Mouse (Mus musculus): ENCODE data around the gene Slc2a6.

Gene Slc2a6

DNA sequence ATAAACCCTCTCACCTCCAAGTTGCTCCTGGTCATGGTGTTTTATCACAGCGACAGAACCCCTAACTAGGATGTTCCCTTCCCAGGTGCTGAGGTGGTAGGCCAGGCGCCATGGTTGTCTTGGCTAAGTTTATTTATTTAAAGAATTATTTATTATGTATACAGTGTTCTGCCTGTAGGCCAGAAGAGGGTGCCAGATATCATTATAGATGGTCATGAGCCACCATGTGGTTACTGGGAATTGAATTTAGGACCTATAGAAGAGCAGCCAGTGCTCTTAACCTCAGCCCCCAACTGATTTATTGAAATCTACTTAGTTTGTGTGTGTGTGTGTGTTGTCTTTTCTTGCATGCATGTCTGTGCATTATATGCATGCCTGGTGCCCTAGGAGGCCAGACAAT lies 4.6 kb upstream of the Slc2a6 start:
- no peak for DNase-seq (ENCODE audit: low spot score)

DNA sequence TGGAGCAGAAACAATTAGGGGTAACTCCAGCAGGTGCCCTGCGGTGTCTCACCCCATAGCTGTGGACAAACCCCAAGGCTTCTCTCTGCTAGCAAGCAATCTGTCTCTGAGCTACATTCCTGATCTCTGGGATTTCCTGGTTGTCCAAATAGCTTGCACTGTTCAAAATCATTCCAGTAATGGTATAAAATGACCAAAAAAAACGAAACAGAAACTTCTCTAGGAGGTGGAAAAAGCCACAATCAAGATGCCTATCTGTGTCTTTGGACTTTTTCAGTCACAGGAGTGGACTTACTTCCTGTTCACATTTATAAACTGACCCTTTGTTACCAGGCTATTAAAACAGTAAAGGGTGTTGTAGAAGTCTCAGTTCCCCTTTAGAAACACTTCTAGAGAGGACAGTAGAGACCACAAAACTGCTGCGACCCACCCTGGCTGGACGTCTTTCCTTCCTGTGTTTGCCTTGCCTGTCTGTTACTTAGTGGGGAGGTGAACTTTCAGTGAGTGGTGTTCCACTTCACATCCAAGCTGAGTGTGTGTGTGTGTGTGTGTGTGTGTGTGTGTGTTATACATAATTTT lies 728 bp upstream of the Slc2a6 start:
- no peak for DNase-seq (ENCODE audit: low spot score)

DNA sequence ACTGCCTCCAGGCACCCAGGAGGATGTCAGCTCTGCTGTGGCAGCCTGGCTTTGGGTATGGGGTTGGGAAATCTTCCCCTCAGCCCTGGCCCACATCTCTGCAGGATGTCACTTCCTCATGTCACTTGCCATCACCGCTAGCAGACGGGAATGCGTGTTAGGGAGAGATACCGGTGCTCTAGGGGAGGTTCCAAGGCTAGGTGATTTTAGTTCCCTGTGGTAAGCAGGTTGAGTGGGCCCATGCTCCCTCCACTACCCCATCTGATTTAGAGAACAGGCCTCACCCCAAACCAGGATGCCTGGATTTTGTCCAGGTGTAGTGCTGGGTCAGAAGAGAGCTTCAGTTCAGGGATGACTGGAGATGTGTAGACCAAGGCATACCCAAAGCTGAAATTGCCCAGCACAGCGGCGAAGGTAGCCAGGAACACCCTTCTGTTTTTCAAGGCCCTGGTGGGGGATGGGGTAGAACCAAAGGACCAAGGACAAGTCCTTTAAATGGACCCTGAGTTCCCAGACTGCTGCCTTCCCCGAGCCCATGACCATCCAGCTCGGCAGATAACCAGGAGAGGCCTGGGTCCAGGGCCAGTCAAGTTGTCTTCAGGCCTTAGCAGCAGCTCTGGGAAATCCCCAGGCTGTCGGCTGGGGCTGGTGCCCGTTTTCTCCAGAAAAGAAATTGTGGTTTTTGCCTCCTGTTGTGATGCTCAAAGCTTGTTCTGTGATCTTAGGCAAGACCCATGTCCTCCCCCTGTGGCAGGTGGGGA lies 761 bp downstream of the Slc2a6 start:
- no peak for DNase-seq (ENCODE audit: low spot score)

DNA sequence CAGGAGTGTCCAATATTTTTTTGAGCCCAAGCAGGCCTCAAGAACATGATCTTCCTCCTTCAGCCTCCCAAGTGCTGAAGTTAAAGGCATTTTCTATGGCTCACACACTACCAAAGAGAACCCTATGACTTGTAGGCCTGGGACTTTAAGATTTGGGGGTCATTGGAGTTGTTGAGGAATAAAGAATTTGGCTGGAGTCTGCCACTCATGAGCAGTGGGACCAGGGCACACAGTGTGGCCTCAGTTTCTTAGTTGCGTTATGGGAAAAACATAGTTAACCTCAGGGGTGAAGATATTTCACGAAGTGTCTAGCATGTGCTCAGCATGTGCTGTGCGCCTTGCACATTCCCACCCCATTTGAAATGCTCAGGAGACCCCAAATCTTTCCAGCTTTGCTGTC lies 1.5 kb downstream of the Slc2a6 start:
- no peak for DNase-seq (ENCODE audit: low spot score)

DNA sequence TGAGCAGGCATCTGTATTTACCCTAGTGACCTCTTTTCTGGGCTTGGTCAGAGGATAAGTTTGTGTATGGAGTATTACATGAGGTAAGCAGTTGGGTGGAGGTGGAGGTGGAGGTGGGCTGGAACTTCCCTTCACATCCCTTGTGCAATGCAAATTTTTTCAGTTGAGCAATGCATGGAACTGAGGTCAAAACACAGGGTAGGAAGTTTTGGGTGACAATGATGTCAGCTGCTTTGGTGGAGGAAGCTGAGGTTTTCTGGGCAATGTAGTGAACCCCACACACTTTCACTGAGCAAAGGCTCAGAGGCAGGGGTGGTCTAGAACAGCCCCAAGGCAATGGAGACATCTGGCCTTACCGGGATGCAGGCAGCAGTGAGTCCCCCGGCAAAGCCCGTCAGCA lies 2.3 kb downstream of the Slc2a6 start:
- no peak for DNase-seq (ENCODE audit: low spot score)

DNA sequence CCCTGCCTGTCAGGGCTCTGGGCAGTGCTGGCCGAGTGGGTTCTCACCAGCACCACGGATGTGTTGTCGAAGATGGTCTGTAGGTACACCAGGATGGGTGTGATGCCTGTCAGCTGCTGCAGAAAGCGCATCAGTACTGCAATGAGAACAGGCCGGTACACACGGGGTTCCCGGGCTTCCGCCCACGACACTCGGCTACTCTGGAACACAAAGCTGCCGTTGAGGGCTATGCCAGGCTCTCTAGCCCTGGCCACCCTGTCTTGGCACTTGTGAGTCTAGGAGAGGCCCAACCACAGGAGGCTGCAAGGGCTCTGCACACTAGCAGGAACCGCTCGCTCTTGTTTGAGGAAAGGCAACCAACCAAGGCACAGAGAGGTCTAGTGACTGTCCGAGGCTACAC lies 3.7 kb downstream of the Slc2a6 start:
- no peak for DNase-seq (ENCODE audit: low spot score)

DNA sequence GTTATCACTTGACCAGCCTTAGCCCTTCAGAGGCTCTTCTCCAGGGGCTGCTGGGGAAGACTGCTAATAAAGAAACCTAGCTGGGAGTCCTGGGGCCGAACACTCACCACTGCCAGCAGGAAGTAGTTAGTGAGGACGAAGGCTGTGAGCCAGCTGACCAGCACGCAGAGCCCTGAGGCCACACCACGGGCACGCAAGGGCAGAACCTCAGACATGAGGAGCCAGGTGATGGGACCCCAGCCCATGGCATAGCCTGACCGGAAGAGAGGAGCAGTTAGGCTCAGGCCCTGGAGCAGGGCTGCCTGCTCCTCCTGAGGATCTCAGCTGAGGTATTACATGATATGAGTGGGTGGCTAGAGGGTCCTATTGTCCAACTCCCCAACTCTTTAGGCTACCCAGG lies 5.2 kb downstream of the Slc2a6 start:
- no peak for DNase-seq (ENCODE audit: low spot score)

DNA sequence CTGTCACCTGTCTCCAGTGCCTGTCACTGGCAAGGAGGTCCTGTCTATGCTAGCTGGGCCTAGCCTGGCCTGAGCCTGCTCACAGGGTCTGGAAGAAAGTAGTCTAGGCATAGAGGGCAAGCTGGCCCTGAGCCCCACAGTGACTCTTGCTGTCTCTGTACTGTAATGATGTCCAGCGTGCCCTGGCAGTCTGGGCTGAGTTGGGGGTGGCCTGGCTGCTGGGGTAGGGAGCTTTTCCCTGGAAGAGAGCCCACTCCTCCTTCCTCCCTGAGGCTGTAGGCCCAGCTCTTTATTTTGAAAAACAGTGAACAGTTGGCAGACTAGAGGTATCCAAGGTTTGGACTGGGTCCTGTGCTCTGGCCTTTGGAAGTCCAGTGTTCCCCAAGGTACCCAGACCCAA lies 6.7 kb downstream of the Slc2a6 start:
- DNase-seq (ENCODE audit: low spot score), result no peak

DNA sequence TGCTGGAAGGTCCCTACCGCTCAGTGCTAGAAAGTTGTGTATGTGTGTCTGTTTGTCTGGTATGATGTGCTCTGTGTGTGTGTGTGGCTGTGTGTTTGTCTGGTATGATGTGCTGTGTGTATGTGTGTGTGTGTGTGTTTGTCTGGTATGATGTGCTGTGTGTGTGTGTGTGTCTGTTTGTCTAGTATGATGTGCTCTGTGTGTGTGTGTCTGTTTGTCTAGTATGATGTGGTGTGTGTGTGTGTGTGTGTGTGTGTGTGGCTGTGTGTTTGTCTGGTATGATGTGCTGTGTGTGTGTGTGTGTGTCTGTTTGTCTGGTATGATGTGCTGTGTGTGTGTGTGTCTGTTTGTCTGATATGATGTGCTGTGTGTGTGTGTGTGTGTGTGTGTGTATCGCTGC lies 8.3 kb downstream of the Slc2a6 start:
- no peak for DNase-seq (ENCODE audit: low spot score)

DNA sequence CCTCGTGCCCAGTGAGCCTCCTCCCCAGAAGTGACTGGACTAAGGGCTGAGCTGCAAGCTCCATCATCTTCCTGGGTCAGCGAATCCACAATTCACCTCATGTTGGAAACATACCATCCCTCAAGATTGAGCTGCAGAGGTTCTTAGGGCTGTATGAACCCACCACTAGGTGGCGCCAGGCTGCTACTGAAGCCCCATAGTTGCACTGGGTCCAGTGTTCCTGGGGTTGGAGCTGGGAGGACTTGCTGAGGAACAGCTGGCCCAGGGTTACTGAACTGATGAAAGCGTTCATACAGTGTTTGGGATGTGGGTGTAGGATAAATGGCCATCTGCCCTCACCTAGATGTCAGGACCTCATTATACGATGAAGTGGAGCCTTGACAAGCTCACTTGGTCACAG lies 10.0 kb downstream of the Slc2a6 start:
- DNase-seq (ENCODE audit: low spot score), result peak; percentile 59

DNA sequence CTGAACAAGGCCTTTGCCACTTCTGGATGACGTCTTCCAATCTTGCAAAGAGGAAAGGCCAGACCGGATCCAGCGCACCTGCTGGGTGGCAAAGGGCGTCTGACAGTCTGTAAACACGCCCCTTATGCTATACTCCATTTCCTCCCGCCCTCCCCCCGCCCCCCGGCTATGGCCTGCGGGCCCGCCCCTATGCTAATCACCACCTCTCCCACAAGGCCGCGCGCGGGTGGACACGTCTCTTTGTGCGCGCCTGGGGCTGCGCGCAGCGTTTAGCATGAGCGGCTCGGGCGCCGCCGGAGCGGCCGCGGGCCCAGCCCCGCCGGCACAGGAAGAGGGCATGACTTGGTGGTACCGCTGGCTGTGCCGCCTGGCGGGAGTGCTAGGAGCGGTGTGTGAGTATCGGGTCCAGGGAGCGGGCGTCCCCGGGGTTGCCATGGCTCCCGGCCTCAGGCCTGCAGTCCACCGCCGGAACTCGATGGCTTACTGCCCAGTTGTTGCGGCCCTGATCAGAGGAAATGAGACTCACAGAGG lies 18.0 kb downstream of the Slc2a6 start, which contains the start of gene Cacfd1:
Cacfd1 (plus strand) TSS at position 213 of the 531 bp plus-strand sequence.
- peak; percentile 75 for DNase-seq (ENCODE audit: low spot score)

DNA sequence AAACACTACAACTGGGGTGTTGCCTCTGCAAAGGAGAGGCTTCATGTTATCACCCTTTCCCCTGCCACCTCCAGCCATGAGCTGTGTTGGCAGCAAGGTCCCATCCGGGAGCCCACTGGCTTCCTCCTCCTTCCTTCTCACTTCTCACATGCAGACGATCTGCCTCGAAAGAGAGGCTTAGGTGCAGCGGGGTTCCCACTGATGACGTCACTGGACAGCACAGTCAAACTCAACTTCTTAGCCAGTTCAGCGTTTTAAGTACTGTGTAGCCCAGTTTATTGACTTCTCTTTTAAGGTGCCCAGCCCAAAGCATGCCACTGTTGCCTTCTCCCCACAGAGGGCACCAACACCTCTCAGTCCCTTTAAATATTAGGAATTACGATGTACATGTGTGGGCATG lies 20.1 kb downstream of the Slc2a6 start:
- no peak for DNase-seq (ENCODE audit: low spot score)

DNA sequence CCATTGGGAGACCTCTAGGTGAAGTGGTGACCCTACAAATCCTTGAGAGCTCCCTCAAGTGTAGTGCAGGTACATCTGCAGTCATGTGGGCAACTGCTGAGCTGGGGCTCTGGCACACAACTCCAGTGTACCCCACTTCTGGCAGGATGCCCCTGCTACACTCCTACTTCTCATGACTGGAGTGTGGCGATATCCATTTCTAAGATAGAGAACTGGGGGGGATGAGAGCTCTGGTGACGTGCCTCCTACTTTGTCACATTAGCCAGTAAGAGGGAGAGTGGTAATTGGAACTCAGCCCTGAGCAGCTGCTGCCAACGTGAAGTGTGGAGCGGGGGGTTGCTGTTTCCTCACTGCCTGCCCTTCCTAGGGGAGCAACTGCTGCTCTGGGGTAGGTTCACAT lies 21.5 kb downstream of the Slc2a6 start:
- DNase-seq (ENCODE audit: low spot score), result no peak

DNA sequence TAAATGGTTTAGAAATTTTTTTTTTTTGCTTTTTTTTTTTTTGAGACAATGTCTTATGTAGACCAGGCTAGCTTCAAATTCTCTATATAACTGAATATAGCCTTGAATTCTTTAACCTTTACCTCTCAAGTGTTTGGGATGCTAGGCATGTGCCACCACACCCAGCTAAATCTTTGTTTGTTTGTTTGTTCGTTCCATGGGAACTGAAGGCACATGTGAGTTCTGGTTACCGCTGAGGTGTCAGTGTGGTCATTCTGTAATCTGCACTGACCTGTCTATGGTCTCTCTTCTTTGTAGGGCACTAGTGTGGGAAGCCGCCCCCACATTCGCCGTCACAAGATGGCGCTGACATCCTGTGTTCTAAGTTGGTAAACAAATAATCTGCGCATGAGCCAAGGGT lies 29.8 kb downstream of the Slc2a6 start:
- DNase-seq (ENCODE audit: low spot score), result no peak

DNA sequence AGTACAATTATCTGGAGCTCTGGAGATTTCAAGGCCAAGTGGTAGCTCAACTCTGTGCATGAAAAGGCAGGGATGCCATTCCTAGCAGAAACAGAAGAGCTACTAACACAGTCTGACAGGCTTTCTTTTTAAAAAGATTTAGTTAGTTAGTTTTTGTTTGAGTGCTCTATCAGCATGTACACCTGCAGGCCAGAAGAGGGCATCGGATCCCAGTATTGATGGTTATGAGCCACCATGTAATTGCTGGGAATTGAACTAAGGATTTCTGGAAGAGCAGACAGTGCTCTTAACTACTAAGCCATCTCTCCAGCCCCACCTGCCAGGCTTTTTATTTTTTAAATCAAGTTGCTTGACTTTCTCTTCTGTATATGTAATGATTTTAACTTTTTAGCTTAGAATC lies 30.3 kb downstream of the Slc2a6 start:
- no peak for DNase-seq (ENCODE audit: low spot score)

DNA sequence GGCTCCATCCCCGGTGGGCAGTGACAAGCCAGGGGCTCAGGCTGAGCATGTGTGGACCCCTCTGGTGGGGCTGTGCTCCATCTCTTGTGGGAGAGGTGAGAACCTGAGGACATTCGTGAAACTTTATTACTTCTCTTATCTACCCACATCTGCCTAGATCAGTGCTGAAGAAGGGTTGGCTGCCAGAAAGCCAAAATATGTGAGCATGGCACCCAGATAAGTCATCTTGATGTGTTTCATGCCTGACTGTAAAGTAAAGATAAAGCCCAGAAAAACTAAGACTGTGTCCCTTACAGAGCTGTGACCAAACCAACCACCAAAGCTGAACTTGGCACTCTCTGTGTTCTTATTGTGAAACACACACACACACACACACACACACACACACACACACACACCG lies 33.9 kb downstream of the Slc2a6 start:
- no peak for DNase-seq (ENCODE audit: low spot score)

DNA sequence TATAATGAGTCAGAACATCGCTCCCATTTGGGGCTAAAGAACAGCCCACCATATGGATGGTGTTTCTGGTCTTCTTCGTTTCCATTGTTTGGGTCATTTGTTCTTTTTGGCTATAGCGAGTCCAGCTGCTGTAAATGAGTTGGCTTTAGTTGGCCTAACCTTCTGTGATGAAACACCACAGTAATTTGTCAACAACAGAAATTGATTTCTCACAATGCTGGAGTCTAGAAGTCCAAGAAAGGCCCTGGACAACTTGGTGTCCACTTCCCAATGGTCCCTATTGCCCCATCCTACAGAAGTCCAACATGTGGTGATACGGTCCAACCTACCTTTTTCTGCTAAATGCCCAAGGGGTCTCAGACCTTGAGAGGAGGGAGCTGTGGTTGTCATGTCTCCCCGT lies 43.2 kb downstream of the Slc2a6 start:
- no peak for DNase-seq (ENCODE audit: low spot score)

DNA sequence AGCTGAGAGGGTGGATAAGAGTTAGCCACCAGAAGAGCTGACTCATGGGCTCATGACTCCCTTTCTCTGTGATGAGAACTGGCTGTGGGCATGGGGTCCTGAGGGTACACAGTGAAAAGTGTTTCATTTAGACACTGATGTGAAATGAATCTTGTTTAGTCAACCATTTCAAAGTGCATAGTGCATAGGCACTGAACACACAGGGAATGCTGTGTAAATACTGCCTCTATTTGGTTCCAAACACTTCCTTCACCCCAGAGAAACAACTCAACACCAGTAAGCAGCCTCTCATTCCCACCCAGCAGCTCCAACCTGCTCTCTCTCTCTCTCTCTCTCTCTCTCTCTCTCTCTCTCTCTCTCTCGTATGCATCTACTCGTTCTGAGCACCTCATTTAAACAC lies 43.6 kb downstream of the Slc2a6 start:
- no peak for DNase-seq (ENCODE audit: low spot score)

DNA sequence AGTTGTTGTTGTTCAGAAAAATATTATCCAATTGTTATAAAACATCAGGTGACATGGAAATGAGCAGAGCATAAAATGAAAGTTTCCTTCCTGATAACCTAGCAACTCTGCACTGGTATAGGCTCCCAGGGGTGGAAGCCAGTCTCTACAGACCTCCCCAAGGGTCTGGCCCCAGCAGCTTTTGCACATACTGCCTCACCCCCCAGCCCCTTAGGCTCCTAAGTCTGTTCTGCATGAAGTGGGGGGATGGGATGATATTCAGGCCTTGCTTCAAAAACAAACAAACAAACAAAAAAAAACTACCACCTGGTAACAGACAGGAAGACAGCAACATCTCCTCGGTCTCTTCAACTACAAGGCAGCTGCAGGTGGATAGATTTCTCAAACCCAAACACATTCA lies 47.4 kb downstream of the Slc2a6 start:
- no peak for DNase-seq (ENCODE audit: low spot score)

DNA sequence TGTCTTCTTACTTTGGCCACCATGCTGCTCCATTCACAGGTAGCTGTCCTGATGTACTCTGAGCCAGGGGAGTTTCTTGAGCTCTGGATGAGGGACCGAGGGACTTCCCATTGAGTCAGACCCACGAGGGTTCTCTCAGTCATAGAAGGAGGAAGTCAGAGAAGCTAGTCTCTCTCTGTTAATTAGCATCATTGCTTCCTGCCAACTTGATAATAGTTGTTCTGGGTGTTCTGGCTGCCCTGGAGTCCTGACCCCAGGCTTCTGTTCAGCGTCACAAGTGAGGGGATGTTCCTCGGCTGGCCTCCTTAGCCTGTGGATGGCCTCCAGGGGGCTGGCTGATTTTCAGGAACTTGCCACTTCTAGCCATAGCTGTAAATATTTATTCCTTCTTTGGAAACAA lies 53.8 kb downstream of the Slc2a6 start:
- DNase-seq (ENCODE audit: low spot score), result no peak

DNA sequence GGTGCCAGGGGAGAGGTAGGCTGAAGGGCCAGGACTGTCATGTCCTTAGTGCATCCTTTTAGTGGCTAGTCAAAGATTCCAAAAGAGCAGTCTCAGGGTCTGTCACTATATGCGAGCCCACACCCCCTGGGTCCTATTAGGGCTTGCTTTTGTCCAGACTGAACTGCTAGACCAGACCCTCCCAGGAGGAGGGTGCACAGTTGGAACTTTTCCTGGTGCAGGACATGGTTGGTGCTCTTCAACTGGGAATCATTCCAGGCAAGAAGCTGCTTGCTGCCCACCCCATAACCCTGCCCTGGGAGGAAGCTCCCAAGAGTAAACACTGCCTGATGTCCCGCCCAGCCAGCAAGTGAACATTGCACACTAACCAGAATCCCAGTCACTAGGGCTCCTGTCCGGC lies 54.7 kb downstream of the Slc2a6 start, which contains the start of gene Adamts13:
Adamts13 (plus strand) TSS at position 301 of the 400 bp plus-strand sequence.
- no peak for DNase-seq (ENCODE audit: low spot score)

All from c-Kit-positive CD71-positive TER-119-positive erythroid progenitor cells, embryonic 14.5 days (primary cell).